Mouse (Mus musculus) kidney, adult 2 months (tissue): ENCODE measurements at regions not wholly inside any gene's neighbourhood (a gene's known extent, or its start where the extent isn't known, plus 50 kb on each side); places are given as distances from the start of the nearest gene placed in this dataset.

Source experiments
- DNase-seq: peaks from one replicate; pipeline ENCODE4 v3.0.0; 2021
- H3K27ac ChIP-seq: fragments of 200-500 bp; 2 replicates; pipeline ENCODE4 v1.5.1; 2012; ENCODE audit warnings: low read depth, low read length, control low read depth, inconsistent platforms; ENCODE audit not compliant: insufficient read depth
- H3K27me3 ChIP-seq: fragments of 200-500 bp; replicated peaks from 2 replicates; pipeline ENCODE4 v1.6.1; 2012; ENCODE audit warnings: mild to moderate bottlenecking, moderate library complexity, low read length, inconsistent platforms; ENCODE audit not compliant: control insufficient read depth, insufficient read depth
- H3K36me3 ChIP-seq: fragments of 200-500 bp; 2 replicates; pipeline ENCODE4 v1.6.1; 2012; ENCODE audit warnings: mild to moderate bottlenecking, moderate library complexity, low read length, inconsistent platforms; ENCODE audit not compliant: control insufficient read depth, insufficient read depth
- H3K4me1 ChIP-seq: fragments of 200-500 bp; 2 replicates; pipeline ENCODE4 v1.6.1; 2011; ENCODE audit warnings: low read length; ENCODE audit not compliant: control insufficient read depth, insufficient read depth
- H3K4me3 ChIP-seq: fragments of 200-500 bp; 2 replicates; pipeline ENCODE4 v1.5.1; 2011; ENCODE audit warnings: mild to moderate bottlenecking, low read depth, low read length, control low read depth; ENCODE audit not compliant: insufficient read depth
- CTCF ChIP-seq: fragments of 200-500 bp; conservative IDR thresholded peaks from 2 replicates; pipeline ENCODE4 v1.5.1; 2011; ENCODE audit warnings: low read depth, mild to moderate bottlenecking, control low read depth, low read length, moderate library complexity, mixed read lengths; ENCODE audit not compliant: insufficient read depth, insufficient read length
- POLR2A ChIP-seq: fragments of 200-500 bp; IDR thresholded peaks from one replicate; pipeline ENCODE4 v1.6.1; 2011; ENCODE audit warnings: low read depth, low read length, control low read depth
- WGBS: fragments of 180-500 bp; shearing (Covaris S2); methylation state at CpG from one replicate; pipeline ENCODE4 v1.1.7; 2018; 5-methylcytosine and 5-hydroxymethylcytosine counted together

GRCm38 (mm10) chr2:59406976-59407375 is 77.5 kb upstream of the Dapl1 start:
- no peaks in the 10 kb centered on the region for H3K36me3 ChIP-seq
- TF ChIP-seq CTCF = no peak
- TF ChIP-seq POLR2A = no peak
- 66% methylated on average over 3 of the region's 3 CpGs for WGBS
- H3K27me3 ChIP-seq = no peaks in the 10 kb centered on the region
- H3K27ac ChIP-seq = no peak overlapping the region
- H3K4me1 ChIP-seq = 0 out of 2 replicates have a peak, but pooled peaks cover 2% of the 10 kb centered on the region
- no peak overlapping the region for H3K4me3 ChIP-seq
- peak; percentile 33 for DNase-seq

GRCm38 (mm10) chr2:59407512-59407988 is 76.9 kb upstream of the Dapl1 start:
- WGBS = 76% methylated on average over 13 of the region's 13 CpGs
- Histone ChIP-seq H3K36me3 (no peaks in the 10 kb centered on the region), H3K4me1 (no peaks in the 10 kb centered on the region), H3K4me3 (no peak overlapping the region), H3K27me3 (no peaks in the 10 kb centered on the region), H3K27ac (no peak overlapping the region)
- DNase-seq = no peak
- TF ChIP-seq POLR2A (no peak), CTCF (no peak)

GRCm38 (mm10) chr2:59408040-59408587 is 76.3 kb upstream of the Dapl1 start:
- H3K27ac ChIP-seq = no peak overlapping the region
- H3K4me1 ChIP-seq = no peaks in the 10 kb centered on the region
- TF ChIP-seq POLR2A = no peak
- TF ChIP-seq CTCF = no peak
- WGBS = 79% methylated on average over 10 of the region's 10 CpGs
- no peaks in the 10 kb centered on the region for H3K27me3 ChIP-seq
- no peak overlapping the region for H3K4me3 ChIP-seq
- no peaks in the 10 kb centered on the region for H3K36me3 ChIP-seq
- no peak for DNase-seq

GRCm38 (mm10) chr2:59414612-59415011 is 69.8 kb upstream of the Dapl1 start:
- Histone ChIP-seq H3K27ac (no peak overlapping the region), H3K27me3 (no peaks in the 10 kb centered on the region), H3K4me3 (no peak overlapping the region), H3K4me1 (no peaks in the 10 kb centered on the region), H3K36me3 (no peaks in the 10 kb centered on the region)
- no peak for DNase-seq
- 95% methylated on average over 9 of the region's 9 CpGs for WGBS
- TF ChIP-seq CTCF = no peak
- TF ChIP-seq POLR2A = no peak

- Histone ChIP-seq H3K27ac (no peak overlapping the region), H3K4me1 (no peaks in the 10 kb centered on the region), H3K4me3 (no peak overlapping the region), H3K27me3 (no peaks in the 10 kb centered on the region), H3K36me3 (no peaks in the 10 kb centered on the region)
- WGBS = 77% methylated on average over 8 of the region's 8 CpGs
- TF ChIP-seq CTCF = no peak
- TF ChIP-seq POLR2A = no peak
- DNase-seq = no peak
Observed at GRCm38 (mm10) chr2:59416491-59417195, 67.8 kb upstream of the Dapl1 start.

GRCm38 (mm10) chr2:59417384-59417955 is 67.0 kb upstream of the Dapl1 start:
- Histone ChIP-seq H3K36me3 (no peaks in the 10 kb centered on the region), H3K4me1 (no peaks in the 10 kb centered on the region; the same call in 1 of the 2 replicates), H3K27ac (no peak overlapping the region), H3K4me3 (no peak overlapping the region), H3K27me3 (no peaks in the 10 kb centered on the region)
- TF ChIP-seq POLR2A = no peak
- TF ChIP-seq CTCF = no peak
- WGBS = 84% methylated on average over 11 of the region's 11 CpGs
- DNase-seq = no peak

- no peak for DNase-seq
- Histone ChIP-seq H3K4me3 (no peak overlapping the region), H3K36me3 (no peaks in the 10 kb centered on the region), H3K27ac (no peak overlapping the region), H3K27me3 (no peaks in the 10 kb centered on the region), H3K4me1 (no peaks in the 10 kb centered on the region; the same call in 1 of the 2 replicates)
- TF ChIP-seq POLR2A (no peak), CTCF (no peak)
- 55% methylated on average over 5 of the region's 5 CpGs for WGBS
Observed at GRCm38 (mm10) chr2:59420496-59420895, 64.0 kb upstream of the Dapl1 start.
